ENCODE assay signal across 26 mouse cellular contexts in genomic region chr2:98379211-98379610, GRCm38 (mm10).
"Had no signal": no experiment of that assay in that cellular context is flagged by ENCODE, and none has a peak within 500 bp of the region (broad histone marks: within the 10 kb centered on the region; RNA-seq: fewer than 3 reads in every experiment).

No protein-coding gene starts in this region.

- H3K36me3 ChIP-seq: kidney, embryonic 15.5 days; limb, embryonic 10.5 days; limb, embryonic 13.5 days; liver, embryonic 12.5 days; liver, embryonic 15.5 days; lung, embryonic 15.5 days; midbrain, embryonic 10.5 days; midbrain, embryonic 13.5 days; neural tube, embryonic 13.5 days had no signal

- H3K9ac ChIP-seq: kidney, embryonic 15.5 days; limb, embryonic 13.5 days; liver, embryonic 12.5 days; liver, embryonic 15.5 days; lung, embryonic 15.5 days; midbrain, embryonic 13.5 days; neural tube, embryonic 13.5 days had no signal

- H3K4me3 ChIP-seq: kidney, embryonic 15.5 days; left cerebral cortex, adult 2 months; limb, embryonic 10.5 days; limb, embryonic 13.5 days; liver, embryonic 12.5 days; liver, embryonic 15.5 days; lung, embryonic 15.5 days; megakaryocyte, embryonic 14.5 days; midbrain, embryonic 10.5 days; midbrain, embryonic 13.5 days; myocyte; neural tube, embryonic 13.5 days had no signal

- H3K27me3 ChIP-seq: kidney, embryonic 15.5 days; limb, embryonic 13.5 days; liver, embryonic 12.5 days; liver, embryonic 15.5 days; lung, embryonic 15.5 days; megakaryocyte, embryonic 14.5 days; midbrain, embryonic 13.5 days; neural tube, embryonic 13.5 days had no signal

- DNase-seq: kidney, adult 2 months; kidney, postnatal 25 days; layer of hippocampus, postnatal 36 days; liver; lung, adult 18-20 months; lung, postnatal 10 days; lung, postnatal 36 days; retina, postnatal 1 day; thymus, adult 2 months; thymus, postnatal 14 days; thymus, postnatal 4 days had no signal

- H3K4me2 ChIP-seq: kidney, embryonic 15.5 days; limb, embryonic 13.5 days; liver, embryonic 12.5 days; liver, embryonic 15.5 days; lung, embryonic 15.5 days; midbrain, embryonic 13.5 days; neural tube, embryonic 13.5 days had no signal

- H3K9me3 ChIP-seq: kidney, embryonic 15.5 days; limb, embryonic 10.5 days; limb, embryonic 13.5 days; liver, embryonic 12.5 days; liver, embryonic 15.5 days; lung, embryonic 15.5 days; megakaryocyte, embryonic 14.5 days; midbrain, embryonic 10.5 days; midbrain, embryonic 13.5 days; neural tube, embryonic 13.5 days had no signal

- ATAC-seq: intestine, embryonic 16.5 days; liver, embryonic 12.5 days; midbrain, embryonic 13.5 days; midbrain, embryonic 16.5 days had no signal

- H3K27ac ChIP-seq: kidney, embryonic 15.5 days; left cerebral cortex, adult 2 months; limb, embryonic 10.5 days; limb, embryonic 13.5 days; liver, embryonic 12.5 days; liver, embryonic 15.5 days; lung, embryonic 15.5 days; midbrain, embryonic 10.5 days; midbrain, embryonic 13.5 days; neural tube, embryonic 13.5 days; stomach, postnatal 0 days had no signal

- H3K4me1 ChIP-seq: kidney, embryonic 15.5 days; limb, embryonic 10.5 days; limb, embryonic 13.5 days; liver, embryonic 12.5 days; liver, embryonic 15.5 days; lung, embryonic 15.5 days; megakaryocyte, embryonic 14.5 days; midbrain, embryonic 10.5 days; midbrain, embryonic 13.5 days; neural tube, embryonic 13.5 days had no signal
